Mouse (Mus musculus) kidney, adult 2 months (tissue): ENCODE data around the gene Galc.

ENCODE experiments used
- CTCF ChIP-seq: fragments of 200-500 bp; conservative IDR thresholded peaks from 2 replicates; pipeline ENCODE4 v1.5.1; 2011; ENCODE audit warnings: low read depth, mild to moderate bottlenecking, control low read depth, low read length, moderate library complexity, mixed read lengths; ENCODE audit not compliant: insufficient read depth, insufficient read length
- POLR2A ChIP-seq: fragments of 200-500 bp; IDR thresholded peaks from one replicate; pipeline ENCODE4 v1.6.1; 2011; ENCODE audit warnings: low read depth, low read length, control low read depth

DNA sequence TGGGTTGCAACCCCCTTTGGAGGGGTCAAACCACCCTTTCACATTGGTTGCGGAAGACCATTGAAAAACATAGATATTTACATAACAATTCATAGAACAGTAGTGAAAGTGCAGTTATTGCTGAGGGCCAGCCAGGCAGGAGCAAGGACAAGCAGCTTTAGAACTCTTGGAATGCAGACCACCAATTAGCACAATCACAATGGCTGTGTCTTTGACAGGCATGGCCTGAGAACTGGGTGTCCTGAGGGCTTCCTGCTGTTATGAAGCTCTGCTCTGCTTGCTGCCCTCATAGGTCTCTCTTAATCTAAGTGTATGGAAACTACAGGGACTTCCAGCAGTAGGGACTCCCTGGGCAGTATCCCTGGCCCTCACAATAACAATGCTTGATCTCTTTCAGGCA is 43.8 kb upstream of the Galc start:
- no peak for TF ChIP-seq POLR2A
- no peak for TF ChIP-seq CTCF
